Mouse (Mus musculus) embryo, embryonic 9.5 days (tissue): ENCODE data around the gene Plekhm3.

Experiments
- DNase-seq: peaks from one replicate; pipeline ENCODE4 v3.0.0-alpha.2; 2017; ENCODE audit errors: extremely low spot score

The Plekhm3 gene

DNA sequence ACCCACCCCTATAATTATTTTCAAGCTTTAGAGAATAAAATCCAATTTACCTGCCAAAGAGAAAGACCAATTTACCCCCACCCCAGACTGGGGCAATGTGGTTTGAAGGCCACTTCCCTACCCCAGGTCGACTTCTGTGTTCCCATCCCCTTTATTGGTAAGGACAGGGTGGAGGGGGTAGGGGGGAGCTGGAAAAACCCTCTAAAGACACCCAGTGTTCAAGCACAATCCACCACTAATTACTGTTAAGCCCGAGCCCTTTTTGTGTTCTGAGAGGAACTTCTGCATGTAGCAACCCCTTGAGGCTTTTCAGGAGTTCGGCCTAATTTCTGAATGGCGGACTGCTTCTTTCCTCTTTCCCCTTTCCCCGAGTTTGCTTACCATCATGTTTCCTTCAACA, 177.2 kb downstream of the Plekhm3 start:
- peak; percentile 25 for DNase-seq

DNA sequence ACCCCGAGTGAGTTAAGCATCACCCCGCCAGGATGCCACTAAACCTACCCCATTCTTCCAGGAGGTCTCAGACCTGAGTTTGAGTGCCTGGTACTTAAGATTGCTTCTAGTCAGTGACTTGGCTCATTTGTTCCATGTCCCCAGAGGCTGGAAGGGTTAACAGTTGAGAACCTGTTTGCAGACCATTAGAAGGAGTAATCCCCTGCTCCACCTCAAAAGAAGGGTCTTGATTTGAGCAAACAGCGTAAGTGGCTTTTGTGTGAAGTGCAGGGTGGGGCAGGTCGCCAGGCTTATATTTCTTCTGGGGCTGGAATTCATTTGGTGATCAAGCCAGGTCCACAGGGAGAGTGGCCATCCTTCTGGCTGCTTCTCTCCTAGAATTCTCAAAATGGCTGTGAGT, 183.3 kb downstream of the Plekhm3 start:
- DNase-seq, result no peak

DNA sequence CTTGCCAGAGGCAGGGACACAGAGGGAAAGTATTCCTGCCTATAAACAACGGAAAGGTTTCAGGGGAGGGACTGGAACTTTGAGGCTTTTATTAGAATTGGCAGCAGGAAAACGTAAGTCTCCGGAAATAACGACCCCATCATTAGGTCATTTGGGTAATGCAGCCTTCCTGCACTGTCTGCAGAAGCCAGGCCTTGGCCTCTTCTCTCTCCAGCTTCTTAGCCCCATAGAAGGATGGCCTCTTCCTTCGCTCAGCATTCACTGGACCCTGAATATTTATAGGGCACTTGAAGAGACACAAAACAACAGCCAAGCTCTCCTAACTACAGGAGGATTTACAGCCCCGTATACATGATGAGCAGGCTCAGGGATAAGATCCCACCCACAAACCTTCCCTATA, 186.5 kb downstream of the Plekhm3 start:
- no peak for DNase-seq

DNA sequence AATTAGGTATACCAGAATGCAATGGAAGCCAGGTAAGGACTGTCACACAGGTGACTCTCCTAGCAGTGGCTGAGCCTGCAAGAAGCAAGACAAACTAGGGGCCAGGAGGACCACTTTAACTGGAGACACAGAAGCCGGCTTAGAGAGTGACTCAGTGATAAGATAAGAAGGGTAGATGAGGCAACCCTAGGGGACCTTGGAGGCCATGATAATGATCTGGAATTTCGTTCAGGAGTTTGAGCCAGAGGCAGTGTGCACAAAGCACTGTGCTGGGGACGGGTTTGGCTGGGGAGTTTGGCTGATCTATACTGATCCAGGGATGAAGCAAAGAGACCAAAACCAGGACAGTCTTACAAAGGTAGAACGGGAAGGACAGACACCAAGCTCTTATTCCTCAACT, 195.0 kb downstream of the Plekhm3 start:
- no peak for DNase-seq

DNA sequence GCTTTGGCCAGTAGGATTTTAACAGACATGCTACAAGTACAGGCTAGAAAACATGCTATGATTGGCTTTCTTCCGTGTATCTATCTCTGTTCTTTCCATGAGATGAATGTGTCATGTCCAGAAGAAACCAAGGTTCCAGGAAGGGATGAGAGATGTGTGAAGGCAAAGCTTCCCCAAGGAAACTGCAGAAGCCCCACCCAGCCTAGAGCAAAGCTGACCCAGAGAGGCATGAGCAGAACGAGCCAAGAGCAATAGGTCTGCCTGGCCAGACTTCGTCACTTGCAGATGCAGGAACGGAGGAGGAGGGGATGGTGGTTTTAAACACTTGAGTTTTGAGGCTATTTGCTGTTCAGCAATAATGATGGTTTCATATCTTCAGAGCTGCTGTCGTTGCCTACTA, 198.9 kb downstream of the Plekhm3 start:
- no peak for DNase-seq

DNA sequence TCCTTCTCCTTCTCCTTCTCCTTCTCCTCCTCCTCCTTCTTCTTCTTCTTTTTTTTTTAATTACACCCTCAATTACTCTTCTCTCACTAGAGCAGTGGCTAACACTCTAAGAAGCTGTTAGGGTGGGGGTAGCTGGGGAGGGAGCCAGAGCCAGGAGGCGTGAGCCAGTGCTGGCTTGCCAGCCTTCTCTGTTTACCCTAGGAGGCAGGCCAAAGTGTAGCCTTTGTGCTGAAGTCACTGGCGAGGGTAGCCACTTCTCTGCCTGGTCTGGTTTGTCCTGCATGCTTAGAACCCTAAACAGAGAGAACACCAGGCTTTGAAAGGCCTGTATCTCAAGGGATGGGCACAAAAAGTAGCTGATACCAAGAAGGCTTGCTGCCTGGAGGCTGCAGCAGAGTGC, 199.4 kb downstream of the Plekhm3 start:
- DNase-seq, result no peak

DNA sequence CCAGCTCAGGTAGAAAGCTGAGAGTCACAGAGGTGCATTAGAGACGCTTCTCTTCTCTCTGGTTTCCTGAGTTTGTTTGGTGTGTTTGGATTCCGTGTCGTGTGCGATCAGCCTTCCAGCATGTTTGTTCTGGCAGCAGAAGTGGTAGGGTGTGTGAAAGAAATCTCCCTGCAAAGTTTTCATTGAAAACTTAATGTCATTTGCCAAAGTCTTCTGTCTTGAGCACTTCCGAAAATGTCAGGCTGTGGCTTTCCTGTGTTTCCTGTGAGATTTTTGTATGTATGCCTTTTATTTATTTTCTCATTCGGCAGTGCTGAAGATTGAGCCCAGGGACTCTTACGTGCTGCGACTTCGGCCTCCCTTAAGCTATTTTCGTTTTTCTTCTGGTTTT, 200.0 kb downstream of the Plekhm3 start:
- no peak for DNase-seq

DNA sequence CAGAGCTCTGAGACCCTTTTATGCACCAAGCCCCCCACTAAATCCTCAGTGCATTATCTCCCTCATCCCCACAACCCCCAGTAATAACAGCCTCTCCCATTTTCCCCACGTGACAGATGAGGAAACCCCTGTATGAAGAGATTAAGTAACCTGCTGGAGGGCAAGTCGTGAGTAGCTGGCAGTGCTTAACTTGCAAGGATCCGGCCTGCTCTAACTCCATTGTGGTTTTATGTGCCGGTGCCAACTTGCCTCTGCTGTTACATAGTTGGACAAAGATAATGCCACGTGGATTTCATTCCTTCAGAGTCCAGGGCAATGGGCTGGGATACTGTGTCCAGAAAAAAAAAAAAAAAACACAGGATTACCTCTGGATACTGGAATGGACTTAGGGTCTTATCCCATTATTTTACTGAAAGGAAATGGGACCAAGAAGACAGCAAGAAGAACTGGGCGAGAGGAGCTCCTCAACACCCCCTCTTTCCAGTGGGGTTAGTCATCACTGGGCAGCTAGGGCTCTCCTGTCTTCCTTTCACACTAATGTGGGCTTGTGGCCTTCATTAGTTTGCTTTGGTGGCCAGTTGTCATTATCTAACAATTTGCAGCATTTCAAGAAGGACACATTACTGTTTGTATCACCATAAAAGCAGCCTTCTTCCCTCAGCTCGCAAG, 200.5 kb downstream of the Plekhm3 start:
- no peak for DNase-seq

DNA sequence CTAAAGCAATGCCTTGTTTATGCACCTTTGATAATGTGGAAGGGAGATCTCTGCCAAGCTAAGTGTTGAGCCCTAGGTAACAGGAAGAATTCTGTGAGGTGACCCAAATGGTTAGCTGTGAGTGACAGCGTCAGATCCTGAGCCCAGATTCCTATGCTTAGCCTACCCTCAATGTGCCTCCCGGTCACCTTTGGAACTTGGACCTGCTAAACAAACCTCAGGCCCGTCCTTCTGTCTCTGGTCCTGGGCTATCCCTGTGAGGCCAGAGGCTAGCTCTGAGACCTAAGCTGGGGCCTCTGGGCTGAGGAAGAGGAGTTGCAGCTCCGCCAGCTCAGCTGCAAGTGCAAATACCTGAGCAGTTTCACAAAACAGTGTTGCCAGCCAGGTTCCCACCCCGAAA, 202.0 kb downstream of the Plekhm3 start:
- no peak for DNase-seq

DNA sequence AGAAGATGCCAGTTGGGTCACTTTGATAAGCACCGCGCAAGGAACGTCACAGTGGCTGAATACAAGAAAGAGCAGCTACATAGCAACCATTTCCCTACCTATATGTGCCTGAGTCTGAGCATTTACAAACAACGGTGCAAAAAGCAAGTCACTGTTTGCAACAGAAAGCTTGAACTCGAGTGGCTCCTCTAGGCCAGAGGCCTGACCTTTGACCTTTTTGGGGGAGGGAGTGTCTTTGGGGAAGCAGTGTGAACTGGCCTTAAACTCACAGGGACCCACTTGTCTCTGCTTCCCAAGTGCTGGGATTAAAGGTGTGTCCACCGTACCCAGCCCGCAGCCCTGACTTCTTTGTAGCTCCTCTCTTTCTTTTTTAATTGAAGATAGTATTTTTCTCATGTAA, 203.0 kb downstream of the Plekhm3 start:
- DNase-seq, result no peak

DNA sequence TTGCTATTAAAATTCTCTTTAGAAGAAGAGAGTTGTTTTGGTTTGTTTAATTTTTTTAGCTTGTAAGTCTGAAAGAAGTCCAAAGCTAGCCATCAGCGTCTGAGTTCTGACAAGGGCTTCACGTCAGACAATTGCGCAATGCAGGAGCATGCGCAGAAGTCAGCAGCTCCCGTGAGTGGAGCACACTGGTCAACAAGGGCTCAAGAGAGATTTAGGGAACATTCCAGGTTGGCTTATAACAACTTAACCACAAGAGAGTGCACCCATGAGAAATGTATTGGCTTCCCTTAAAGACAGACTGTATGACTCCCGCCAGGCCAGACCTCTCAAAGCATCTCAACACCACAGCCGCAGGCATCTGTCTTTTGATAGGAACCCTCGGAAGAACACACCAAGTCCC, 203.5 kb downstream of the Plekhm3 start:
- DNase-seq, result no peak

DNA sequence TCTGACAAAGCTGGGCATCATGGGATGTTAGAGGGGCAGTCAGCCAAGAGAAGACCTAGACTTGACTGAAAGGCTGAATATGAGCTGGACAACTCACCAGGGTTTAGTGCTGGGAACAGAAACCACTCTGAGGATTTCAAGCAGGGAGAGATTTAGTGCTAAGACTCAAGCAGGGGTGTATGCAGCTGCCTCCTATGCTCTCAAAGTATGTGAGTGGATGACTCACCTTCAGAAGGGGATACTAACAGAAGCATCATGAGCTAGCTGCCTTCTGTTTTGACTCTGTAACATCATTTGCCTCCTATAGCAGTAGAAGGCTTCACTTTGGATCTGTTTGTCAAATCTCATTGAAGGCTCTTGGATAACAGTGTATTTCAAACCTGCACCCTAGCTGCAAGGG, 212.0 kb downstream of the Plekhm3 start:
- DNase-seq, result no peak

DNA sequence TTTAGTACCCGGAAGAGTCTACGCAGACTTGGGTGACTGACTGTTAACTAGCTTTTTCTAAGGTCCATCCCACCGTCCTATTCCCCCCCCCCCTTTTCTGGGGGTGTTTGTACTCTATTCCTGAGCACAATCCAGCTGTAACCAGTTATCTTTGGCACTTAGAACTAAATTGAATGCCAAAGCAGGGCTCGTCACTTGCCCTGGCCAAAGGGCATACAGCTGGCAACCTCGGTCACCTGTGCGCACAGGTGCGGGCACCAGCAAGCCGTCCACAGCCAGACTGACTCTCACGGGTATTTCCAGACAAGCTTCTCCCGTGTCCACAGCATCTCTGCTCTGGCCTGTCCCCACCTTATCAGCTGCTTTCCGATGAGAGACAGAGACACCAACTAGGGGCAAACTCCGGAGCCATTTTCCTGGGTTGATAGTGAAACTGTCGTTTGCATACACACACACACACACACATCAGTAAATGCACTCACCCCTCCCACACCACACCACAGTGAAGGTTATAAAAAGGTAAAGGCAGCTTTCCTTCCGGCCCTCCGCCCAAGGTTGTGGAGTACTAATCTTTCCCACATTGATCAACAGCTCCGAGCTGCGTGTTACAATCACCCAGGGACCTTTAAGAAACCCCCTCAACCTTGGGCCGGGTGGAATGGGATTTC, 213.7 kb downstream of the Plekhm3 start:
- no peak for DNase-seq

DNA sequence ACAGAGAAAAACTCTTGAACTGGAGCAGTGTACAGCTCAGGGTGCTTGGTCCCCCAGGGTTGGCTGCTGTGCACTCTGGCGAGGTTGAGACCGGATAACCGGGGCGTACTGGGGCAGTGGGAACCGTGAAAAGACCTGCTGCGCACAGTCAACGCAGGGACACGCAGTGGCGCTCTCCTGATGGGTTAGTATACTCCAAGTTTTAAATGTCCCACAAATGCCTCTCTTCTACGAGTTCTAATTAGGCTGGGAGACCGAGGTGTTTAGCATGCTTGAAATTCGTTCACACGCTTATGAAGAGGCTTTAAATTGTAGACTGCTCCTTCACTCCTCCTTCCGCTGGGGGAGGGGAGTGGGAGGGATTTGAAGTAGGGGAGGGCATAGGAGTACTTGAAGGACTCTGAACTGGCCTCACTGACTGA, 218.0 kb downstream of the Plekhm3 start:
- peak; percentile 60 for DNase-seq

DNA sequence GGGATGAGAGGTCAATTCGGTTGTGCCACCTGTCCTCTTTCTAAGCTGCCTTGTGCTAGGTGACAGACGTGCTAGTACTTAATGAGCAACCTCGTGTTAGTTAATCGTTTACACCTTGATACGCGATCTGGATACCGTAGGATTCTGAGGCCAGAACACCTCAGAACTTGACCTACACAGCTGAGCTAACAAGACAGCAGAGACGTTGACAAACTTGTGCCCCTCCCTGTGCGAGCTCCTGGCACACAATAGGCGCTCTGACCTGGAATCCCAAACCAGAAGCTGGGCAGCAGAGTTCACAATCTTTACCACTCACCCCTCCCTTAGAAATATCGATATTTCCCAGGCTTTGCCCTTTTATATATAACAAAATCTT, 218.5 kb downstream of the Plekhm3 start:
- DNase-seq, result no peak

DNA sequence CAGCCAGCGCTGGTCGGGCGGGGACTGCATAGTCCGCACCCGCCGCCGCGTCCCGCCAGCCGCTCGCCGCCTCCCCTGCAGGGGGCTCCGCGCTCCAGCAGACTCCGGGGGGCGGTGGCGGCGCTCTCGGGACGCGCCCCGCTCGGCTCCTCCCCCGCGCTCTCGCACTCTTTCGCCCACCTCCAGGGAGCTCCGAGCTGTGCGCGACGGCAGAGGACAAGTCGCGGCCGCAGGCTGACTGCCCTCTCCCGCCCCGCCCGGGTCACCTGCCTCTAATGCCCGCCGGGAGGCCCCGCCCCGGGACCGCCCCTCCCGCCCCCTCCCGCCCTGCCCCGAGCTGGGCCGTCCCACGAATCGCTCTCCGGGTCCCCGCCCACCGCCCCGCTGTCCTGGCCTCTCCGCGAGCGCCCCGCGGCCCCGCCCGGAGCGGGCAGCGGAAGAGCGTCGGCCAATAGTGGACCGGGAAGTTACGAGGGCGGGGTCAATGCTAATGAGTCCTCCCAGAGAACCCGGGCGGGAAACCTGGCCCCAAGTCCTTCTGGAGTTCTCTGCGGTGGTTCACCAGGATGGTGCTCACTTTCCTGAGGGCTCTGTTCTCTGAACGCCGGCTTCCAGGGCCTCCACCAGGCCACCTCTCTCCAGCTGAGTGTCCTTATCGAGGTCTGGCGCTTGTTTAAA, 219.0 kb downstream of the Plekhm3 start, which contains the start of gene Fzd5:
Fzd5 (minus strand) TSS at position 250 of the 678 bp plus-strand sequence.
- DNase-seq, result peak; percentile 98

DNA sequence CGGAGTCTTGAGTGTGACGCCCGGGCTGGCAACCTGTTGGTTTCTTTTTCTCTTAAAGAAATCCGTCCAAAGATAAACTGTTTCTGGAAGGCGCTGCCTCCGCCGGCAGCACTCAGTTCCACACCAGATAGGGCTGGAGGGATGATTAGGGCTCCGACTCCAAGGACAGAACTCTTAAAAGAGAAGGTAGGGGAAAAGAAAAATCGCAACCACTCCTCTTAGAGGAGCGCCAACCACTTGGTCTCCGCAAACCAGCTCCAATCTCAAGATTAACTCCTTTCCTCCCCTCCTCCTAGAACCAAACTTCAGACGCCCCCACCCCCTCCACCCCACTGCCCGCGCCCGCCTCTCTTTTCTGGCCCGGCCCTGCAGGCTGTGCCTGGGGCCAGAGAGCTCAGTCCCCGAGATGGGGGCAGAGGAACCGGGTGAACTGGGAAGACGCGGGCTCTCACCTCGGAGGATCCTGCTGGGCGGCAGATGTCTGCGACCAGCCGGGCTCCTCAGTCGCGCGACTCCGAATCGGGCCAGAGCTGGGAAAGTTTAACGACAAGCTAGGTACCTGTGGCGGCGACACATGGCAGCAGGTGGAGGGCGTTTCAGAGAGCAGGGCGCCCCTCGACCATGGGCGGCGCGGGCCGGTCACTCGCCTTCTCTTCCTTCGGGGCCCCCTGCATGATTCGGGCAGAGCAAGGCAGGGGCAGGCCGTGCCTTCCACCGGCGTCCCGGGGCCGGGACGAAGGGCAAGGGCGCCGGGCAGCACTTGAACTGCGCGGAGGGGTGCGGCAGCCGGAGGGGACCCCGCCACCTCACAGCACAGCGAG, 219.7 kb downstream of the Plekhm3 start:
- no peak for DNase-seq
